Mouse (Mus musculus) kidney, embryonic 16.5 days (tissue): ENCODE data around the gene Gm43064. TPM values are rescaled to one million over a fixed set of nuclear protein-coding genes. Genes with fewer than 3 reads are reported as not detected.

ENCODE experiments used
- polyA plus RNA-seq: library from polyadenylated mRNA; unstranded; fragments of >200 nt; fragmentation: Nextera tagmentation; extraction: Ambion mirVana; gene quantifications from 2 replicates; pipeline ENCODE4 v1.2.1, GENCODE M21; 2015

The Gm43064 gene
- polyA plus RNA-seq, 1 experiment from 2014 or later: 0.11 TPM

Other genes with a start within 250 kb of the Gm43064 start
- 0.10 and 0.17 TPM in 2 replicates for gene Syt6, start 234.3 kb upstream of the Gm43064 start, polyA plus RNA-seq
- gene Atg4a-ps, start 163.5 kb upstream of the Gm43064 start, polyA plus RNA-seq: 0.15 and 0.39 TPM in 2 replicates
- gene Olfml3, start 71.6 kb upstream of the Gm43064 start, polyA plus RNA-seq: 62.0 and 63.8 TPM in 2 replicates
- gene Gm10964, start 70.2 kb upstream of the Gm43064 start, polyA plus RNA-seq: not detected in 2 replicates
- gene Hipk1, start 18.0 kb upstream of the Gm43064 start, polyA plus RNA-seq: 10.3 and 11.3 TPM in 2 replicates
- 29.8 and 31.2 TPM in 2 replicates for gene Dclre1b, start 129 bp upstream of the Gm43064 start, polyA plus RNA-seq
- gene Ap4b1, start 53 bp upstream of the Gm43064 start, polyA plus RNA-seq: 22.3 and 22.8 TPM in 2 replicates
- gene Bcl2l15, start 23.0 kb downstream of the Gm43064 start, polyA plus RNA-seq: 0.14 TPM in 1 of 2 replicates, not detected in the other
- gene Ptpn22, start 50.2 kb downstream of the Gm43064 start, polyA plus RNA-seq: 0.80 and 0.82 TPM in 2 replicates
- 8.9 TPM in 2 replicates for gene Rsbn1, start 104.5 kb downstream of the Gm43064 start, polyA plus RNA-seq
- 25.9 and 26.8 TPM in 2 replicates for gene Phtf1, start 158.5 kb downstream of the Gm43064 start, polyA plus RNA-seq